Mouse (Mus musculus): ENCODE results near the gene Gmfb. TPM values are rescaled to one million over a fixed set of nuclear protein-coding genes. Genes with fewer than 3 reads are reported as not detected.

The Gmfb gene
- polyA plus RNA-seq (2015; fragmentation: Nextera tagmentation; extraction: Ambion mirVana): 67.7 and 73.3 TPM in 2 replicates

DNA sequence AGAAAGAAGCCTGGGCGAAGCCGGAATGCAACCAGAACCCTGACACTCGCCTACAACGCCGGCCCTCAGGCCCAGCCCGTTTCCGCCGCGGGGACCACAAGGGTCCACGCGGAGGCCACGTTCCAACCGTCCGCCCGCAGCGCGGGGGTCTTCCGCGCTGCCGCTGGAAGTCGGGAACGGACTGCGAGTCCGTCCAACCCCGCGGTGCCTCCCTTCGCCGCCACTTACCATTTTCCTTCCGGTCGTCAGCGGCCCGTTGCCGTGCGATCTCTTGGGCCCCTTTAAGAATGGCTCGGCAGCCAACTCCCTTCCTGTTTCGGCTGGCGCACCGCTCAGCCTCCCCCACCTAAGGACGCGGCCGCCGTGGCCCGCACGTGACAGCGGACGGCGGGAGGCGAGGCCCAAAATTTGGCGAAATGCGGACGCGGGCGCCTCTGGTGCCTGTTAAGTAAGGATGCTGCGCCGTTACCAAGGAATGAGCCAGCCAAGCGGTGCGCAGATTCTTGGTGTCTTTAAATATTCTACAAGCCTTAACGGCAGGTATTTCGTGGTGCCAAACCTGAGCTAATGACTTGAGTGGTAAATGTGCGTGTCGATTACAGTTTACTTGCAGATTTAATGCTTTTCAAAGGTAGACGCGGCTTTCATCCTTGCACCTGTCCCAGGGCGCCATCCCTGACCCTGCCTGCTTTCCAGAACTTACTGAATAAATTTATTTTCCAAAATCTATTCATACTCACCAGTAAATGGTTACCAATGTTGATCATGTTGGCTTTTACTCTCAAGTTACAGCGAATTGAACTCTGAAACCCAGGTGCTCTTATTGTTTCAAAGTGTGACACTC lies at the start of gene Gmfb:
Gene Gmfb (minus strand): TSS at position 370 of the 844 bp plus-strand sequence.

GRCm38 (mm10) chr14:46831837-46832333 lies 9.8 kb upstream of the Gmfb start, which contains the start of gene Cgrrf1:
Gene Cgrrf1, plus strand, starts transcription at chr14:46832125.

DNA sequence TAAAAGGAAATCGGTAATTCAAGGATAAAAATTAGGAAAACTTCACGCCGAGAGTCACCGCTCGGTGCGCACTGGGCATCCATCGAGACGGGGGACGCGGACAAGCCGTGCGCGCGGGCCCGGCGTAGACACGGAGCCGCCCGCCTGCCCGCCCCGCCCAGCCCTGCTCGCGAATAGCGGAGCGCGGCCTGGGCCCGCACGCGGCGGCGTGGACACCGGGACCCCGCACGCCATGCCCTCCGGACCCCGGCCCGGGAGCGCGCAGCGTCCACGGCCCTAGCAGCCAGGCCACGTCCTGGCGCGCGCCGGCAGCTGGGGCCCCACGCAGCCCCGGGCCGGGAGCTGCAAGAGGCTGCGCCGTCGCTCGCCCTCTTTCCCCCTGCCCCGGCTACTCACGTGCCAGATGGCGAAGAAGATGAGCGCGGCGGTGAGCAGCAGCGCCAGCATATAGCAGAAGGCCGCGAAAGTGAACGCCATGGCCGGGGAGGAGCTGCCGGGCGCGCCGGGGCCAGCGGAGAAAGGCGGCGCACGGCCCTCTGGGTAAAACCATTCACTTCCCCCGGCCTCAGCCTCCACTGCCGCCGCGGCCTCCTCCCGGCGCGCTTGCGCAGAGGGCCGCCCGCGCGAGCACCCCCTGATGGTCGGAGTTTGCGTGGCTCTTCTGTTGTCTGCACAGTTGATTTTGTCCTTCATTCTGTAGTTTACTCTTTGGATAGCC lies 34.1 kb downstream of the Gmfb start, which contains the start of gene Cnih1:
Gene Cnih1 (minus strand): TSS at position 625 of the 718 bp plus-strand sequence.

DNA sequence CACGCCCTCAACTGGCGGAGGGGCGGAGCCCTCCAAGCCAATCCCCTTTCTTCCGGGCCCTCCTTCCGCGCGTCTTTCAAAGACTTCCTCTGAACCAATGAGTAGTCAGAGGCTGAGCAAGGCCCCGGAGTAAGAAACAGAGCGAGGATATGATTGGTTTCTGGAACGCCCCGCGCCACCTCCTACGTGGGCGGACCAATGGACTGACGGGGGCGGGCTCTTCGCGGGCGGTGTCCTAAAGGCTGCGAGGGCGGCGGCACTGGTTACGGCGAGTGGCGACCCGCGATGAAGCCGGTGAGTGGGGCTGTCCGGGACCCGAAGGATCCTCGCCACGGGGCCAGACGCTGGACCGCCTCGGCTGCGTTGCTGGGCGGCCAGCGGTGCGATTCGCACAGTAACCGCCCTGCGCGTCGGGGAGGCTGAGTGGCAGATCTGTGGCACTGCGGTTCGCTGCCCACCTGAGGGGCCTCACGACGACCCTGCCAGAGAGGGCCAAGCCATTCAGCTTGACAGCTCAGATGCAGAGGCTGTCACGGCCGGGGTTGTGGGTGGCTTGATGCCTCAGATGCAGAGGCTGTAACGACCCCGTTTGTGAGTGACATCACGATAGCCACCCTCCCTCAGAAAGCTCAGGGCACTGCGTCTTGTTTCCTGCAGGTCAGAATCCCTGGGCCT lies 61.5 kb downstream of the Gmfb start, which contains the start of gene Cdkn3:
Gene Cdkn3 (plus strand): TSS at position 187 of the 675 bp plus-strand sequence.

Other genes with a start within 250 kb of the Gmfb start
- 34.7 and 45.9 TPM in 2 replicates for gene Cdkn3, start 61.7 kb downstream of the Gmfb start, polyA plus RNA-seq (2015; fragmentation: Nextera tagmentation; extraction: Ambion mirVana)
- gene Cnih1, start 33.8 kb downstream of the Gmfb start, polyA plus RNA-seq (2015; fragmentation: Nextera tagmentation; extraction: Ambion mirVana): 161 and 230 TPM in 2 replicates
- 42.8 and 50.3 TPM in 2 replicates for gene Cgrrf1, start 9.9 kb upstream of the Gmfb start, polyA plus RNA-seq (2015; fragmentation: Nextera tagmentation; extraction: Ambion mirVana)
- gene Samd4, start 60.6 kb upstream of the Gmfb start, polyA plus RNA-seq (2015; fragmentation: Nextera tagmentation; extraction: Ambion mirVana): 5.5 and 8.1 TPM in 2 replicates

All from adrenal gland, postnatal 0 days (tissue).